Mouse (Mus musculus) liver, embryonic 14.5 days (tissue): ENCODE measurements around the gene Rrp12.

Experiments used
- CTCF ChIP-seq: IDR thresholded peaks from 2 replicates; pipeline ENCODE4 v1.5.1; 2016; ENCODE audit warnings: antibody characterized with exemption, low read depth, control low read depth
- EP300 ChIP-seq: IDR thresholded peaks from 2 replicates; pipeline ENCODE4 v1.6.1; 2016; ENCODE audit warnings: antibody characterized with exemption, low read depth

DNA sequence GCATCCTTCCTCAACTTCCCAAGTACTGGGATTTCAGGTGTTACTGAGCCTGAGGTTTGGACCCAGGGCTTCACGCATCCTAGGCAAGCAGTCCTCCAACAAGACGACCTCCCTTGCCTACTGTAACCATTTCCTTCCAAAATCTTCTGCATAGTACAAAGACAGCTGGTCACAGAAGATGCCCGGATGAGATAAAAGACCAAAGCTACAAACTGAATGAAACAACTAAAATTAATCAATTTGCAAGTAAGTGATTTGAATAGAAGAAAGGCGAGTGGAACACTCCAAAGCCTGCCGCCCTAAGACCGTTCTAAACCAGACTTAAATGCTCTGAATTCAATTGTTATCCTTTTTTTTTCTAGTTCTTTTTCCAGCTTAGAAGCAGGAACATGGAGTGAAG, 60.6 kb downstream of the Rrp12 start:
- TF ChIP-seq CTCF (no peak), EP300 (no peak)
